10 mouse cellular contexts compared by ENCODE assay signal in the genomic region with DNA sequence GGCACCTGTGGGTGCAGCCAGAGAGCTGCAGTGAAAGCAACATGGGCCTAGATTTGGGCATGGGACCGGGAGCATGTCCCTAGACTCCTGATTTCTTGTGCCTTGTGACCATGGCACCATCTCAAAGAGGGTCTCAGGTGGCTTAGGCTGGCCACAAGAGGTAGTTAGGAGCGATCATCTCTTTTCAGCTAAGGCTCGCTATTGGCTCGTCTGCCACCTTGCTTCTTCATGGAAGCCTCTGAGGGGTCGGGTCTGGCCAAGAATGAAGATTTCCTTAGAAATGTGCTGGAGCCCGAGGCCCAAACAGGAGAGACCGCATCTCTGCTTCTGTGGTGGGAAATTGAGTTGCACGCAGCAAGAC. TPM values are rescaled to one million over a fixed set of nuclear protein-coding genes. Genes with fewer than 3 reads are reported as not detected.
A peak's percentile ranks its signal among the peaks of the same experiment; 100 is the strongest.
DNase-seq lines count a peak whose midpoint lies in the region; ATAC-seq lines count a peak whose summit lies in the region.
"Had no signal": no experiment of that assay in that cellular context is flagged by ENCODE, and none has a peak within 500 bp of the region (broad histone marks: within the 10 kb centered on the region; RNA-seq: fewer than 3 reads in every experiment).

No protein-coding gene starts in this region.

- no peaks in the 10 kb centered on the region for H3K27me3 ChIP-seq in kidney, embryonic 14.5 days (ENCODE audit: control insufficient read depth, insufficient read depth, low read length)
- peaks cover 98% of the 10 kb centered on the region for H3K27me3 ChIP-seq in embryonic facial prominence, embryonic 10.5 days (replicated peaks; ENCODE audit: low read depth, poor library complexity, severe bottlenecking)
- H3K27me3 ChIP-seq in intestine, embryonic 14.5 days (replicated peaks; ENCODE audit: control insufficient read depth, insufficient read depth, low read length) = peaks cover 24% of the 10 kb centered on the region; the same call in 1 of the 2 replicates

- H3K4me2 ChIP-seq in kidney, embryonic 14.5 days (replicated peaks; ENCODE audit: low read depth, low read length) = peak overlapping the region; percentile 79
- H3K4me2 ChIP-seq in intestine, embryonic 14.5 days (ENCODE audit: low read length) = peak overlapping the region; percentile 97

- H3K4me3 ChIP-seq in kidney, embryonic 14.5 days (ENCODE audit: low read length) = peak overlapping the region; percentile 64
- peak overlapping the region; percentile 76 for H3K4me3 ChIP-seq in embryonic facial prominence, embryonic 10.5 days
- no peak overlapping the region for H3K4me3 ChIP-seq in intestine, embryonic 14.5 days (ENCODE audit: low read depth, low read length)

- H3K9me3 ChIP-seq in kidney, embryonic 14.5 days (ENCODE audit: control insufficient read depth, low read length) = no peaks in the 10 kb centered on the region
- H3K9me3 ChIP-seq in embryonic facial prominence, embryonic 10.5 days = no peaks in the 10 kb centered on the region
- H3K9me3 ChIP-seq in intestine, embryonic 14.5 days (ENCODE audit: control insufficient read depth, low read length) = no peaks in the 10 kb centered on the region

- peak overlapping the region; percentile 64; the same call in 1 of the 2 replicates for H3K27ac ChIP-seq in kidney, embryonic 14.5 days (ENCODE audit: low read depth, low read length)
- H3K27ac ChIP-seq in embryonic facial prominence, embryonic 10.5 days (replicated peaks) = peak overlapping the region; percentile 83; the same call in 1 of the 2 replicates
- H3K27ac ChIP-seq in intestine, embryonic 14.5 days (ENCODE audit: low read depth) = no peak overlapping the region

- DNase-seq in kidney, adult 8-10 months = no peak
- peak; percentile 18 for DNase-seq in embryonic facial prominence, embryonic 10.5 days (ENCODE audit: low spot score)
- DNase-seq in intestine, embryonic 14.5 days (ENCODE audit: low spot score) = no peak
- peak; percentile 39 for DNase-seq in neural tube, embryonic 10.5 days (ENCODE audit: extremely low spot score, low spot score)
- no peak for DNase-seq in adrenal gland, adult (ENCODE audit: inconsistent age in 2 of 2, low spot score in 1 of 2)
- DNase-seq in layer of hippocampus, adult 9-11 months = no peak
- no peak for DNase-seq in left cerebral cortex, postnatal 36 days (ENCODE audit: low spot score in 2 of 2)

- 17% methylated on average over 8 of the region's 8 CpGs for WGBS in kidney, embryonic 14.5 days
- 43% methylated on average over 8 of the region's 8 CpGs for WGBS in embryonic facial prominence, embryonic 10.5 days
- WGBS in intestine, embryonic 14.5 days = 46% methylated on average over 8 of the region's 8 CpGs

- H3K36me3 ChIP-seq in kidney, embryonic 14.5 days (ENCODE audit: control insufficient read depth, insufficient read depth, low read length) = no peaks in the 10 kb centered on the region
- no peaks in the 10 kb centered on the region for H3K36me3 ChIP-seq in embryonic facial prominence, embryonic 10.5 days (replicated peaks)
- H3K36me3 ChIP-seq in intestine, embryonic 14.5 days (ENCODE audit: control insufficient read depth, insufficient read depth, low read length) = no peaks in the 10 kb centered on the region

- H3K4me1 ChIP-seq in kidney, embryonic 14.5 days (ENCODE audit: control insufficient read depth, insufficient read depth, low read length) = peaks cover 25% of the 10 kb centered on the region
- peaks cover 49% of the 10 kb centered on the region for H3K4me1 ChIP-seq in embryonic facial prominence, embryonic 10.5 days
- peaks cover 6% of the 10 kb centered on the region for H3K4me1 ChIP-seq in intestine, embryonic 14.5 days (replicated peaks; ENCODE audit: control insufficient read depth, insufficient read depth, low read length)

- intact Hi-C loops in left cerebral cortex, postnatal 36 days (cut with DNase I) = no loop called here

- H3K9ac ChIP-seq in kidney, embryonic 14.5 days (ENCODE audit: low read depth, low read length) = peak overlapping the region; percentile 75; the same call in 1 of the 2 replicates
- H3K9ac ChIP-seq in intestine, embryonic 14.5 days (ENCODE audit: low read length) = no peak overlapping the region

- ATAC-seq in kidney, embryonic 14.5 days (ENCODE audit: low FRiP score, low TSS enrichment) = no peak
- no peak for ATAC-seq in intestine, embryonic 14.5 days (replicated peaks; ENCODE audit: low FRiP score, low TSS enrichment, low read depth)
- ATAC-seq: Patski had no signal

RNA-seq across cellular contexts. Expression of a gene that starts 1.1 kb away (rescaled TPM):
- polyA plus RNA-seq in kidney, embryonic 14.5 days (2014; fragmentation: Nextera tagmentation; extraction: Ambion mirVana) = 26.8 and 34.6 TPM in 2 replicates
- polyA plus RNA-seq in embryonic facial prominence, embryonic 10.5 days (2016; fragmentation: Nextera tagmentation; extraction: Ambion mirVana) = 2.9 and 3.4 TPM in 2 replicates
- polyA plus RNA-seq in intestine, embryonic 14.5 days (2014; fragmentation: Nextera tagmentation; extraction: Ambion mirVana) = 9.4 and 11.6 TPM in 2 replicates
- 1 to 10 TPM; 7.7 to 9.6 TPM for total RNA-seq in left cerebral cortex, postnatal 36 days (2021)
- polyA plus RNA-seq: erythroblast, embryonic 14.5 days; Patski had no signal

Comparison
In these comparisons a context has a peak if more than half of its experiments do, and no peak if none do; other contexts are left out.
1. DNase-seq: peak in embryonic facial prominence, embryonic 10.5 days (single experiment) and neural tube, embryonic 10.5 days (single experiment); none in kidney, adult 8-10 months (0 of 2), intestine, embryonic 14.5 days (single experiment), adrenal gland, adult (0 of 2), layer of hippocampus, adult 9-11 months (single experiment) and left cerebral cortex, postnatal 36 days (0 of 2).